16 mouse cellular contexts compared by ENCODE assay signal in genomic region chr6:148958712-148959111, GRCm38 (mm10). TPM values are rescaled to one million over a fixed set of nuclear protein-coding genes. Genes with fewer than 3 reads are reported as not detected.
DNase-seq lines count a peak whose midpoint lies in the region; ATAC-seq and TF ChIP-seq lines count a peak whose summit lies in the region.
"Had no signal": no experiment of that assay in that cellular context is flagged by ENCODE, and none has a peak within 500 bp of the region (broad histone marks: within the 10 kb centered on the region; RNA-seq: fewer than 3 reads in every experiment).

No protein-coding gene starts in this region.

- H3K4me1 ChIP-seq in hindbrain, embryonic 14.5 days (replicated peaks; ENCODE audit: control insufficient read depth, insufficient read depth, low read length) = no peaks in the 10 kb centered on the region
- H3K4me1 ChIP-seq: forebrain, embryonic 13.5 days; neural tube, embryonic 13.5 days had no signal

- 91% methylated on average over 1 of the region's 1 CpGs for WGBS in hindbrain, embryonic 14.5 days

- no peak overlapping the region for H3K4me3 ChIP-seq in layer of hippocampus, adult 2 months
- no peak overlapping the region for H3K4me3 ChIP-seq in hindbrain, embryonic 14.5 days (replicated peaks; ENCODE audit: low read length)
- H3K4me3 ChIP-seq: forebrain, embryonic 13.5 days; neural tube, embryonic 13.5 days had no signal

- DNase-seq in layer of hippocampus, adult 2 months (ENCODE audit: low spot score in 2 of 2) = no peak
- no peak for DNase-seq in layer of hippocampus, adult 9-11 months
- DNase-seq in A20 (ENCODE audit: low read depth, low spot score) (peak; percentile 51), ES-CJ7 (ENCODE audit: low read depth, low spot score) (peak; percentile 52)
- no peak for DNase-seq in adrenal gland, adult 2 months
- DNase-seq in hindbrain, embryonic 14.5 days (ENCODE audit: low spot score) = no peak
- DNase-seq: adrenal gland, postnatal 25 days; cerebellum, adult 9-10 months; embryo, embryonic 11 days; heart, postnatal 10 days; kidney, adult 8-10 months; retina, postnatal 1 day had no signal

- no peak overlapping the region for H3K4me2 ChIP-seq in hindbrain, embryonic 14.5 days (replicated peaks)
- H3K4me2 ChIP-seq: forebrain, embryonic 13.5 days; neural tube, embryonic 13.5 days had no signal

- H3K27ac ChIP-seq in layer of hippocampus, adult 2 months = no peak overlapping the region
- H3K27ac ChIP-seq in hindbrain, embryonic 14.5 days = no peak overlapping the region
- H3K27ac ChIP-seq: forebrain, embryonic 13.5 days; neural tube, embryonic 13.5 days had no signal

- no peaks in the 10 kb centered on the region for H3K9me3 ChIP-seq in hindbrain, embryonic 14.5 days (ENCODE audit: control insufficient read depth, low read length)
- H3K9me3 ChIP-seq: forebrain, embryonic 13.5 days; neural tube, embryonic 13.5 days had no signal

- H3K9ac ChIP-seq in hindbrain, embryonic 14.5 days = no peak overlapping the region
- H3K9ac ChIP-seq: forebrain, embryonic 13.5 days; neural tube, embryonic 13.5 days had no signal

- TF ChIP-seq CTCF in layer of hippocampus, adult 2 months (conservative IDR thresholded peaks at IDR 0.05) = peak; percentile 34

- ATAC-seq in granulocyte monocyte progenitor cell, adult 5-6 weeks (replicated peaks; ENCODE audit: poor library complexity, severe bottlenecking) = peak; percentile 52
- ATAC-seq in hindbrain, embryonic 14.5 days (ENCODE audit: low FRiP score) = no peak
- ATAC-seq: forebrain, embryonic 13.5 days; hindbrain, embryonic 16.5 days had no signal

- H3K36me3 ChIP-seq in hindbrain, embryonic 14.5 days (replicated peaks; ENCODE audit: control insufficient read depth, insufficient read depth) = no peaks in the 10 kb centered on the region
- H3K36me3 ChIP-seq: neural tube, embryonic 13.5 days had no signal

- no peaks in the 10 kb centered on the region for H3K27me3 ChIP-seq in hindbrain, embryonic 14.5 days (ENCODE audit: control insufficient read depth, insufficient read depth, low read length)
- H3K27me3 ChIP-seq: forebrain, embryonic 13.5 days; neural tube, embryonic 13.5 days had no signal

RNA-seq across cellular contexts. Expression of gene Sinhcaf, which starts 12.4 kb away (rescaled TPM):
- total RNA-seq in layer of hippocampus, adult 2 months (2021) = 1 to 10 TPM; 2.8 to 3.3 TPM
- 45.4 and 55.1 TPM in 2 replicates for total RNA-seq in granulocyte monocyte progenitor cell, adult 5-6 weeks (2014; fragmentation: Nextera tagmentation)
- 106 and 131 TPM in 2 replicates for total RNA-seq in granulocyte monocyte progenitor cell, adult 5-6 weeks (2017)
- 10 to 100 TPM; 19.8 to 21.4 TPM for total RNA-seq in adrenal gland, adult 2 months (2021)
- 1.2 and 1.5 TPM in 2 replicates for polyA plus RNA-seq in adrenal gland, adult 2 months (2012; rRNA removed)
- 45.6 and 48.1 TPM in 2 replicates for polyA plus RNA-seq in hindbrain, embryonic 14.5 days (2014; fragmentation: Nextera tagmentation; extraction: Ambion mirVana)

Comparison
In these comparisons a context has a peak if more than half of its experiments do, and no peak if none do; other contexts are left out.
1. DNase-seq: peak in A20 (single experiment) and ES-CJ7 (single experiment); none in layer of hippocampus, adult 2 months (0 of 2), layer of hippocampus, adult 9-11 months (single experiment), adrenal gland, adult 2 months (single experiment) and hindbrain, embryonic 14.5 days (single experiment).
2. RNA of gene Sinhcaf, which starts 12.4 kb away (total RNA-seq): 45.4 to 131 TPM in granulocyte monocyte progenitor cell, adult 5-6 weeks and 19.8 to 21.4 TPM in adrenal gland, adult 2 months; 2.8 to 3.3 TPM in layer of hippocampus, adult 2 months; every median in the first group is over 4 times any median in the second.